Mouse (Mus musculus) forebrain, embryonic 15.5 days (tissue): ENCODE measurements at regions not wholly inside any gene's neighbourhood (a gene's known extent, or its start where the extent isn't known, plus 50 kb on each side); places are given as distances from the start of the nearest gene placed in this dataset.

ENCODE experiments used
- ATAC-seq: fragments of 200-750 bp; cut with Nextera tagmentation; replicated peaks from 2 replicates; pipeline ENCODE4 v1.8.0; 2017; ENCODE audit warnings: mild to moderate bottlenecking, moderate TSS enrichment, moderate library complexity
- H3K27ac ChIP-seq: fragments of 300-500 bp; sonication (generic); replicated peaks from 2 replicates; pipeline ENCODE4 v1.5.1; 2015; ENCODE audit warnings: mild to moderate bottlenecking, inconsistent platforms
- H3K27me3 ChIP-seq: fragments of 300-500 bp; sonication (generic); 2 replicates; pipeline ENCODE4 v1.6.1; 2015; ENCODE audit warnings: inconsistent platforms
- H3K36me3 ChIP-seq: fragments of 300-500 bp; sonication (generic); 2 replicates; pipeline ENCODE4 v1.6.1; 2015; ENCODE audit warnings: mild to moderate bottlenecking, inconsistent platforms
- H3K4me1 ChIP-seq: fragments of 300-500 bp; sonication (generic); 2 replicates; pipeline ENCODE4 v1.6.1; 2015; ENCODE audit warnings: inconsistent platforms
- H3K4me2 ChIP-seq: fragments of 300-500 bp; sonication (generic); replicated peaks from 2 replicates; pipeline ENCODE4 v1.6.1; 2015; ENCODE audit warnings: mild to moderate bottlenecking, inconsistent platforms
- H3K4me3 ChIP-seq: fragments of 300-500 bp; sonication (generic); 2 replicates; pipeline ENCODE4 v1.5.1; 2015; ENCODE audit warnings: mild to moderate bottlenecking, inconsistent platforms
- H3K9ac ChIP-seq: fragments of 300-500 bp; sonication (generic); replicated peaks from 2 replicates; pipeline ENCODE4 v1.6.1; 2015; ENCODE audit warnings: mild to moderate bottlenecking, inconsistent platforms
- H3K9me3 ChIP-seq: fragments of 300-500 bp; sonication (generic); 2 replicates; pipeline ENCODE4 v1.6.1; 2016; ENCODE audit warnings: inconsistent platforms
- WGBS: fragments of 180-500 bp; shearing (Covaris S2); methylation state at CpG from one replicate; pipeline ENCODE4 v1.1.7; 2015; ENCODE audit warnings: mixed read lengths; 5-methylcytosine and 5-hydroxymethylcytosine counted together

GRCm38 (mm10) chrX:42364137-42364536, 125.4 kb upstream of the Tex13c2 start:
- no peak overlapping the region for H3K4me3 ChIP-seq
- no peaks in the 10 kb centered on the region for H3K27me3 ChIP-seq
- no peak overlapping the region for H3K4me2 ChIP-seq
- no peak for ATAC-seq
- no peak overlapping the region for H3K9ac ChIP-seq
- no peaks in the 10 kb centered on the region for H3K9me3 ChIP-seq
- no peak overlapping the region for H3K27ac ChIP-seq
- peaks cover 13% of the 10 kb centered on the region for H3K4me1 ChIP-seq
- H3K36me3 ChIP-seq: no peaks in the 10 kb centered on the region
- WGBS: 62% methylated on average over 1 of the region's 1 CpGs

- Histone ChIP-seq H3K36me3 (no peaks in the 10 kb centered on the region), H3K4me1 (no peaks in the 10 kb centered on the region), H3K9ac (no peak overlapping the region), H3K27ac (no peak overlapping the region), H3K27me3 (no peaks in the 10 kb centered on the region), H3K4me3 (no peak overlapping the region), H3K4me2 (no peak overlapping the region), H3K9me3 (no peaks in the 10 kb centered on the region)
- WGBS: 69% methylated on average over 3 of the region's 3 CpGs
- ATAC-seq: no peak
These were observed 115.6 kb upstream of the Tex13c2 start for GRCm38 (mm10) chrX:42373794-42374398.

GRCm38 (mm10) chrX:42393836-42394556, 95.5 kb upstream of the Tex13c2 start:
- H3K9me3 ChIP-seq: no peaks in the 10 kb centered on the region
- H3K27me3 ChIP-seq: no peaks in the 10 kb centered on the region
- ATAC-seq: no peak
- H3K4me2 ChIP-seq: no peak overlapping the region
- no peak overlapping the region for H3K9ac ChIP-seq
- H3K36me3 ChIP-seq: no peaks in the 10 kb centered on the region
- no peak overlapping the region for H3K27ac ChIP-seq
- no peaks in the 10 kb centered on the region for H3K4me1 ChIP-seq
- 75% methylated on average over 3 of the region's 3 CpGs for WGBS
- H3K4me3 ChIP-seq: no peak overlapping the region

- no peak overlapping the region for H3K4me2 ChIP-seq
- 80% methylated on average over 4 of the region's 4 CpGs for WGBS
- H3K36me3 ChIP-seq: no peaks in the 10 kb centered on the region
- no peaks in the 10 kb centered on the region for H3K4me1 ChIP-seq
- H3K9me3 ChIP-seq: no peaks in the 10 kb centered on the region
- H3K9ac ChIP-seq: no peak overlapping the region
- no peak overlapping the region for H3K27ac ChIP-seq
- H3K27me3 ChIP-seq: no peaks in the 10 kb centered on the region
- H3K4me3 ChIP-seq: no peak overlapping the region
- ATAC-seq: no peak
These were observed 93.0 kb upstream of the Tex13c2 start for GRCm38 (mm10) chrX:42396441-42396840.

- H3K27ac ChIP-seq: no peak overlapping the region
- 52% methylated on average over 1 of the region's 1 CpGs for WGBS
- no peaks in the 10 kb centered on the region for H3K36me3 ChIP-seq
- no peak for ATAC-seq
- no peak overlapping the region for H3K4me3 ChIP-seq
- H3K9me3 ChIP-seq: no peaks in the 10 kb centered on the region
- H3K4me2 ChIP-seq: no peak overlapping the region
- no peaks in the 10 kb centered on the region for H3K27me3 ChIP-seq
- H3K9ac ChIP-seq: no peak overlapping the region
- H3K4me1 ChIP-seq: no peaks in the 10 kb centered on the region
These were observed 90.7 kb upstream of the Tex13c2 start for GRCm38 (mm10) chrX:42398836-42399235.

GRCm38 (mm10) chrX:42399343-42399742, 90.1 kb upstream of the Tex13c2 start:
- Histone ChIP-seq H3K9ac (no peak overlapping the region), H3K4me3 (no peak overlapping the region), H3K36me3 (no peaks in the 10 kb centered on the region), H3K27ac (no peak overlapping the region), H3K9me3 (no peaks in the 10 kb centered on the region), H3K4me1 (no peaks in the 10 kb centered on the region), H3K27me3 (no peaks in the 10 kb centered on the region), H3K4me2 (no peak overlapping the region)
- no peak for ATAC-seq

- Histone ChIP-seq H3K4me2 (no peak overlapping the region), H3K36me3 (no peaks in the 10 kb centered on the region), H3K27ac (no peak overlapping the region), H3K4me3 (no peak overlapping the region), H3K27me3 (no peaks in the 10 kb centered on the region), H3K4me1 (no peaks in the 10 kb centered on the region), H3K9ac (no peak overlapping the region), H3K9me3 (no peaks in the 10 kb centered on the region)
- no peak for ATAC-seq
- 39% methylated on average over 1 of the region's 1 CpGs for WGBS
These were observed 88.4 kb upstream of the Tex13c2 start for GRCm38 (mm10) chrX:42401091-42401490.

DNA sequence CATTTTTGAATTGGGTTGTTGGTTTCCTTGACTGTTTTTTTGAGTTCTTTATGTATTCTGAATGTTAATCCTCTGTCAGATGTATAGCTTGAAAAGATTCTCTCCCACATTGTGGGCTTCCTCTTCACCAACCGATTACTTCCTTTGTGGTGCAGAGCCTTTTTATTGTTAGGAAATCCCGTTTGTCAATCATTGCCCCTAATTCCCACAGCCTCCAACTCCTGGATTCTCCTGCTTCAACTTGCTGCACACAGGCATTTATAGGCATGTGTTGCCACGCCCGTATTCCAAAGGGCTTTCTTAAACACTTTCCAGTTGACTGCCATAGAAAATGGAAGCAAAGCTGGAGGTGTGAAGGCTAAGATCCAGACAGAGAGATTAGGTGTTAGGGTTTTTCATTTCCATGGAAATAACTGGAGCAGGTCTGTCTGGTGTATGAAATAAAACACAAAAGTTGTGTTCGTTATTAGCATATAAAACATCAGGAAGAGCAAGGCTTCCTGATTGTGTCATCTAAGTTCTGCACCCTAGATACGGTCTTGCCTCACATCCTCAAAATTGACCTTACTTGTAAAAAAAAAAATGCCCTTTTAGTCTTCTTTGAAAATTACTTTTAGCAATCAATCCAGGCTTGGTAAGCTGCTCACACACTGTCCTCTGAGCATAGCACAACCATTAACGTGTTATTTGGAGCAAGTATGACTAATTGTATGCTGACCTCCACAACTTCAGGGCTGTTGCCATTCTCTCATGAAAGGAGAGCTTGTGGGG, 87.7 kb upstream of the Tex13c2 start:
- no peak for ATAC-seq
- Histone ChIP-seq H3K4me2 (no peak overlapping the region), H3K9me3 (no peaks in the 10 kb centered on the region), H3K4me1 (no peaks in the 10 kb centered on the region), H3K9ac (no peak overlapping the region), H3K27me3 (no peaks in the 10 kb centered on the region), H3K27ac (no peak overlapping the region), H3K4me3 (no peak overlapping the region), H3K36me3 (no peaks in the 10 kb centered on the region)
- WGBS: 40% methylated on average over 7 of the region's 7 CpGs

GRCm38 (mm10) chrX:42402335-42402605, 87.2 kb upstream of the Tex13c2 start:
- no peak for ATAC-seq
- no peak overlapping the region for H3K4me3 ChIP-seq
- no peak overlapping the region for H3K4me2 ChIP-seq
- H3K9ac ChIP-seq: no peak overlapping the region
- H3K27me3 ChIP-seq: no peaks in the 10 kb centered on the region
- WGBS: 61% methylated on average over 4 of the region's 4 CpGs
- H3K36me3 ChIP-seq: no peaks in the 10 kb centered on the region
- no peak overlapping the region for H3K27ac ChIP-seq
- no peaks in the 10 kb centered on the region for H3K9me3 ChIP-seq
- no peaks in the 10 kb centered on the region for H3K4me1 ChIP-seq

GRCm38 (mm10) chrX:42431851-42432635, 57.4 kb upstream of the Tex13c2 start:
- Histone ChIP-seq H3K4me3 (no peak overlapping the region), H3K27me3 (no peaks in the 10 kb centered on the region), H3K36me3 (no peaks in the 10 kb centered on the region), H3K27ac (no peak overlapping the region), H3K9me3 (no peaks in the 10 kb centered on the region), H3K9ac (no peak overlapping the region), H3K4me2 (no peak overlapping the region), H3K4me1 (no peaks in the 10 kb centered on the region)
- ATAC-seq: peak; percentile 66; the same call in 1 of the 2 replicates
- WGBS: 29% methylated on average over 7 of the region's 7 CpGs
